Mouse (Mus musculus) C2C12 (cell line): ENCODE data around the gene Tubb1. TPM values are rescaled to one million over a fixed set of nuclear protein-coding genes. Genes with fewer than 3 reads are reported as not detected.

ENCODE experiments used
- H3K27me3 ChIP-seq: one replicate; pipeline ENCODE4 v1.6.1; 2011; ENCODE audit not compliant: control insufficient read depth, insufficient read depth, insufficient read length
- H3K36me3 ChIP-seq: one replicate; pipeline ENCODE4 v1.6.1; 2011; ENCODE audit not compliant: control insufficient read depth, insufficient read depth
- H3K4me3 ChIP-seq: one replicate; pipeline ENCODE4 v1.5.1; 2011; ENCODE audit warnings: mild to moderate bottlenecking, control low read depth; ENCODE audit not compliant: poor library complexity, insufficient read depth, severe bottlenecking
- H3K79me2 ChIP-seq: one replicate; pipeline ENCODE4 v1.6.1; 2011; ENCODE audit not compliant: control insufficient read depth, insufficient read depth
- H3K79me3 ChIP-seq: one replicate; pipeline ENCODE4 v1.6.1; 2011; ENCODE audit warnings: low read depth, control low read depth
- H3ac ChIP-seq: one replicate; pipeline ENCODE3; 2011; ENCODE audit warnings: low read depth; ENCODE audit not compliant: control insufficient read depth, insufficient read length
- CEBPB ChIP-seq: IDR thresholded peaks from one replicate; pipeline ENCODE4 v1.6.1; 2011; ENCODE audit warnings: low read depth, mild to moderate bottlenecking, control low read depth, moderate library complexity
- CTCF ChIP-seq: IDR thresholded peaks from one replicate; pipeline ENCODE4 v1.5.1; 2011; ENCODE audit not compliant: control insufficient read depth, insufficient read depth, insufficient read length
- FOSL1 ChIP-seq: IDR thresholded peaks from one replicate; pipeline ENCODE4 v1.8.0; 2011; ENCODE audit warnings: mild to moderate bottlenecking, low read length; ENCODE audit not compliant: poor library complexity, insufficient read depth, severe bottlenecking
- MAX ChIP-seq: IDR thresholded peaks from one replicate; pipeline ENCODE4 v1.6.1; 2011; ENCODE audit warnings: mild to moderate bottlenecking, control low read depth
- MYOD1 ChIP-seq: IDR thresholded peaks from one replicate; pipeline ENCODE4 v1.6.1; 2011; ENCODE audit warnings: low read depth; ENCODE audit not compliant: control insufficient read depth, insufficient read length
- MYOG ChIP-seq: IDR thresholded peaks from one replicate; pipeline ENCODE4 v1.6.1; 2011; ENCODE audit not compliant: control insufficient read depth, insufficient read length; ENCODE audit errors: extremely low read depth
- USF1 ChIP-seq: IDR thresholded peaks from one replicate; pipeline ENCODE4 v1.6.1; 2011; ENCODE audit warnings: low read depth, mild to moderate bottlenecking, control low read depth, moderate library complexity
- polyA plus RNA-seq: library from polyadenylated mRNA; unstranded; fragments of >200 nt; fragmentation: generic; extraction: Trizol; gene quantifications from one replicate; pipeline ENCODE4 v1.2.1, GENCODE M21; 2012; ENCODE audit warnings: missing spikeins

Tubb1 gene
- polyA plus RNA-seq, 1 experiment: not detected

DNA sequence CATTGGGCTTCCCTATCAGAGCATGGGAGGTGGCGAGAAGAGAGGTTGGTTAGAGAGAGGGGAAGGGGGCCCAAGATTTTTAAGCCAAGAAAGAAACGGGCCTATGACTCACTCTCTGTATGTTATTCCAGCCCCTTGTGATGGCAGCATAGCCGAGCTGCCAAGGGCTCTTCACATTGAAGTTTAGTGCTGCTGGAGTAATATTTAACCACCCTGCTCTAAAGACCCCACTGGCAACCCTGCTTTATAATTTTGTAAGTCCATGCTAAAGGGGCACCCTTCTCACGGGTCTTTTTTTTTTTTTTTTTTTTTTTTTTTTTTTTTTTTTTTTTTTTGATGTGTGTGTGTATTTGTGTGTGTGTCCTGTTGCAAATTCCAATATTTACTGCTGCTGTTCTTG lies 8.6 kb upstream of the Tubb1 start:
- no peaks in the 10 kb centered on the region for H3K36me3 ChIP-seq
- TF ChIP-seq FOSL1 (no peak), MYOD1 (no peak), MAX (no peak), MYOG (no peak), CEBPB (no peak), USF1 (no peak), CTCF (no peak)
- H3K79me2 ChIP-seq: peaks cover 20% of the 10 kb centered on the region
- H3K4me3 ChIP-seq: no peak overlapping the region
- H3K79me3 ChIP-seq: peaks cover 5% of the 10 kb centered on the region
- no peaks in the 10 kb centered on the region for H3K27me3 ChIP-seq
- no peak overlapping the region for H3ac ChIP-seq

DNA sequence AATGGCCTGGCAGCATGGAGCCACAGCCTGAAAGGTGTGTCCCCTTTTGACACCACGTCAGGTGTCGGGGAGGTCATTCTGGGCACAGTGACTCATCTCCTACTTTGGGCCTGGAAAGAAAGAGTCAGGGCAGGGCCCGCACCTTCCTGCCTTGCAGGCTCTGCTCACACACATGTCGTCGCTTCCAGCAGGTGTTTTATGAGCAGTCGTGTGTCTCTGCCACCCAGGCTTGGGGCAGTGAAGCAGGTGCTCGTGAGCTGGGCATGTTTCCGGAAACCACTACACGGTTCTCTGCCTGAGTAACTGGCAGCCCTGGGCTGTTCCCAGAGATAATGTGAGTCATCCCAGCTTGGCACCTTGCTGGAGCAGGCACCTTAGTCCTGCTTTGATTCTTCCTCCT lies 8.0 kb upstream of the Tubb1 start:
- Histone ChIP-seq H3K79me2 (peaks cover 14% of the 10 kb centered on the region), H3K36me3 (no peaks in the 10 kb centered on the region), H3ac (no peak overlapping the region), H3K4me3 (no peak overlapping the region), H3K27me3 (no peaks in the 10 kb centered on the region), H3K79me3 (peaks cover 5% of the 10 kb centered on the region)
- peak; percentile 10 for TF ChIP-seq MYOD1
- TF ChIP-seq CEBPB: no peak
- no peak for TF ChIP-seq USF1
- no peak for TF ChIP-seq CTCF
- TF ChIP-seq MYOG: no peak

DNA sequence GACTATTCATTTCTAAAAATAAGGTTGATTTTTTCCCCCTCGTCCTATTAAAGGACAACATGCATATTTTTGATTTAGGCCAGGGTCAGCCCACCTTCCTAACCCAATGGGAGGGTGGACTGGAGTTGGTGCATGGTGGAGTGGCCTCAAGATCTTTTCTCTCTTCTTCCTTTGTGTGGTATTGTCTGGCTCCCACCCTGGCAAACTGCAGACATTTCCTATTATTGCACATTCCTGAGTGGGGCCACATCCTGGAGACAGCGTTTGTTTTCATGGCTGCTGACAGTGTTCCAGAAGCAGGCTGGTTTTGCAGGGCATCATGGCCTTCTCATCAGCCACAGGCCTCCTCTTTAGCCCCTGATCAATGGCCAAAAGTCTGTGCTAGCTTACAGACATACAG lies 7.4 kb upstream of the Tubb1 start:
- Histone ChIP-seq H3K27me3 (no peaks in the 10 kb centered on the region), H3K4me3 (no peak overlapping the region), H3ac (no peak overlapping the region), H3K36me3 (no peaks in the 10 kb centered on the region), H3K79me2 (peaks cover 8% of the 10 kb centered on the region), H3K79me3 (peaks cover 4% of the 10 kb centered on the region)
- no peak for TF ChIP-seq MYOG
- no peak for TF ChIP-seq FOSL1
- no peak for TF ChIP-seq USF1
- TF ChIP-seq CEBPB: no peak
- no peak for TF ChIP-seq MYOD1
- no peak for TF ChIP-seq CTCF
- TF ChIP-seq MAX: no peak

DNA sequence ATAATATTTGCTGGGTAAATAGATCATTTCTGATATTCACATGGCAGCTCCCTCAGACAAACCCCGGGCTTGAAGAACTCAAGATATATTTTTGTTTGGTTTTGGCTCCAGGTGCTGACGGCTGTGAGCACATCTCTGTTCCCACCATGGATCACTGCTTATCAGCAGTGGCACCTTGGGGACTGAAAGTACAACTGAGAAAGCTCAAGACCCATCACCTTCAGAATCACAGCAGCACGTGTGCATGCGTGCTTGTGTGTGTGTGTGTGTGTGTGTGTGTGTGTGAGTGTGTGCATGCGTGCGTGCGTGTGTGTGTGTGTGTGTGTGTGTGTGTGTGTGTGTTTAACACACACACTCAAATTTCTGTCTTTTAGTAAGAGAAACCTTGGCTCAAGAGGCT lies 6.1 kb upstream of the Tubb1 start:
- Histone ChIP-seq H3K36me3 (no peaks in the 10 kb centered on the region), H3K79me3 (no peaks in the 10 kb centered on the region), H3K79me2 (no peaks in the 10 kb centered on the region), H3ac (no peak overlapping the region), H3K27me3 (no peaks in the 10 kb centered on the region), H3K4me3 (no peak overlapping the region)
- TF ChIP-seq CTCF (no peak), USF1 (no peak), CEBPB (no peak), FOSL1 (no peak), MYOD1 (no peak), MYOG (no peak), MAX (no peak)

DNA sequence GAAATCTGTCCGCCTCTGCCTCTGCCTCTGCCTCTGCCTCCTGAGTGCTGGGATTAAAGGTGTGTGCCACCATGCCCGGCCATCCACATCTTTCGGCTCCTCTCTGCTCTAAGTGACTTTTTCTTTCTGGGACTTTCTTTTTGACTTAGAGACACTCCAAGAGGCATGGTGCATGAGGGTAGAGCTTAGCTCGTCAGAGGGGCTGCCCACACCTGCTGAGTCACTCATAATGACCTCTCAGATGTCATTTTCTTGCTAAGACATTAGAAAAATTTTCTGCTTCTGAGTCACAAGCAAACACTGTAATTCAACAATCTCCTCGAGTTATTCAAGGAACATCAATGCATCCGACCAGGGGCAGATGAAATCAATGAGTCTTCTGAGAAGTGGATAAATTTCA lies 5.5 kb upstream of the Tubb1 start:
- Histone ChIP-seq H3K4me3 (no peak overlapping the region), H3ac (no peak overlapping the region), H3K36me3 (no peaks in the 10 kb centered on the region), H3K27me3 (no peaks in the 10 kb centered on the region), H3K79me3 (no peaks in the 10 kb centered on the region), H3K79me2 (no peaks in the 10 kb centered on the region)
- TF ChIP-seq USF1 (no peak), MAX (no peak), MYOD1 (peak; percentile 41), FOSL1 (peak; percentile 20), CTCF (no peak)

DNA sequence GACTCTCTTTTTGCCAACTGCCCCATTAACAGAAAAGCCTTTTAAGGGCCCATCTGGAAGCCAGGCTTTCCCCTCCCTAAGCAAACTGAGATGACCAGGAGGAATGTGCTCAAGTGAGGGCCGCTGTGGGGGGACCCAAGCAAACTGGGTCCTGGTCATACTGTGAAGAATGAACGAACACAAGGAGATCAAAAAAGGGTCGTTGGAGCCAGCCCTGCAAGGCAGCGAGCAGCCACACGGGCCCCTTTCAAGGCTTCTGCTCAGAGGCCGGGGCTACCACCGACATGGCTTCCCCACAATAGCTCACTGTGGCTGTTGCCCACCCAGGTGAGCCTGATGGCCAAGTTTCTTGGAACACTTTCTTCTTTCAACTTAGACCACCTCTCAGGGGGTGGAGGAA lies 4.0 kb upstream of the Tubb1 start:
- Histone ChIP-seq H3K36me3 (no peaks in the 10 kb centered on the region), H3K79me3 (no peaks in the 10 kb centered on the region), H3K27me3 (no peaks in the 10 kb centered on the region), H3K79me2 (no peaks in the 10 kb centered on the region), H3K4me3 (no peak overlapping the region), H3ac (no peak overlapping the region)
- TF ChIP-seq CEBPB (no peak), MYOD1 (no peak), CTCF (no peak), USF1 (no peak), MYOG (no peak), FOSL1 (no peak), MAX (no peak)
